Mouse (Mus musculus): Measurements from ENCODE around the gene Kdm2b. TPM values are rescaled to one million over a fixed set of nuclear protein-coding genes. Genes with fewer than 3 reads are reported as not detected.

Gene Kdm2b
- polyA plus RNA-seq, 1 experiment: 2.1 TPM

- TF ChIP-seq TAL1 (IDR thresholded peaks at IDR 0.05; ENCODE audit: low read length): no peak
- no peak for TF ChIP-seq GATA1 (IDR thresholded peaks at IDR 0.05; ENCODE audit: low read length)
- no peaks in the 10 kb centered on the region for H3K9me3 ChIP-seq (ENCODE audit: control insufficient read depth, low read length)
- no peak overlapping the region for H3K4me3 ChIP-seq (replicated peaks)
- H3K4me1 ChIP-seq (ENCODE audit: control insufficient read depth): peaks cover 66% of the 10 kb centered on the region
- H3K36me3 ChIP-seq (ENCODE audit: control insufficient read depth): 0 out of 2 replicates have a peak, but pooled peaks cover 2% of the 10 kb centered on the region
- no peaks in the 10 kb centered on the region for H3K27me3 ChIP-seq (ENCODE audit: control insufficient read depth)
Measured at GRCm38 (mm10) chr5:122898153-122898552, 91.5 kb downstream of the Kdm2b start.

GRCm38 (mm10) chr5:122894821-122895220, 94.8 kb downstream of the Kdm2b start:
- Histone ChIP-seq H3K36me3 (ENCODE audit: control insufficient read depth) (0 out of 2 replicates have a peak, but pooled peaks cover 2% of the 10 kb centered on the region), H3K4me3 (replicated peaks) (no peak overlapping the region), H3K4me1 (ENCODE audit: control insufficient read depth) (peaks cover 36% of the 10 kb centered on the region), H3K9me3 (ENCODE audit: control insufficient read depth, low read length) (no peaks in the 10 kb centered on the region), H3K27me3 (ENCODE audit: control insufficient read depth) (no peaks in the 10 kb centered on the region)
- TF ChIP-seq GATA1 (IDR thresholded peaks at IDR 0.05; ENCODE audit: low read length) (no peak), TAL1 (IDR thresholded peaks at IDR 0.05; ENCODE audit: low read length) (no peak)

DNA sequence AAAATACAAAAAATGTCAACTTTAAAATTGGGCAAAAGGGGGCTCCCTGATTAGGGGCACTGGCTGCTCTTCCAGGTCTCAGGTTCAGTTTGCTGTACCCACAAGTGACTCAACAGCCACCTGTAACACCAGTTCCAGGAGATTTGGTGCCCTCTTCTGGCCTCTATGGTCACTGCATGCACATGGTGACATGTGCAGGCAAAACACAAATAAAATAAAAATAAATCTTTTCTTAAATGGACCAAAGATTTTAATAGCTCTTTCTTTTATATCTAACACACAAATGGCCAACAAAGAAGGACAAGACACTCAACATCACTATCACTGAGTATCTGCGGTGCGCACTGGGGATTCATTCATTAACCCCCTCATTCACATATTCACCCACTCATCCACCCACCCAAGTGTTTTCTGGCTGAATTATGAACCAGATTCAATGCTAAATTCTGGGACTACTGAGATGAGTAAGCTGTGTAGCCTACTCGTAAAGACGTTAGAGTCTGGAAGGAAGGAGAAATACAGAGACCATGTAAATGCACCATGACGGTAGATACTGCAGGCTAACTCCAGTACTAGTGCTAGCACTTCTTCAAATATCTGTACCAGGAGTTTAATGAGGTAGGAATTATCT, 95.5 kb downstream of the Kdm2b start:
- Histone ChIP-seq H3K9me3 (ENCODE audit: control insufficient read depth, low read length) (no peaks in the 10 kb centered on the region), H3K4me3 (replicated peaks) (no peak overlapping the region), H3K27me3 (ENCODE audit: control insufficient read depth) (no peaks in the 10 kb centered on the region), H3K36me3 (ENCODE audit: control insufficient read depth) (0 out of 2 replicates have a peak, but pooled peaks cover 2% of the 10 kb centered on the region), H3K4me1 (ENCODE audit: control insufficient read depth) (peaks cover 29% of the 10 kb centered on the region)
- TF ChIP-seq TAL1 (IDR thresholded peaks at IDR 0.05; ENCODE audit: low read length): no peak
- no peak for TF ChIP-seq GATA1 (IDR thresholded peaks at IDR 0.05; ENCODE audit: low read length)

DNA sequence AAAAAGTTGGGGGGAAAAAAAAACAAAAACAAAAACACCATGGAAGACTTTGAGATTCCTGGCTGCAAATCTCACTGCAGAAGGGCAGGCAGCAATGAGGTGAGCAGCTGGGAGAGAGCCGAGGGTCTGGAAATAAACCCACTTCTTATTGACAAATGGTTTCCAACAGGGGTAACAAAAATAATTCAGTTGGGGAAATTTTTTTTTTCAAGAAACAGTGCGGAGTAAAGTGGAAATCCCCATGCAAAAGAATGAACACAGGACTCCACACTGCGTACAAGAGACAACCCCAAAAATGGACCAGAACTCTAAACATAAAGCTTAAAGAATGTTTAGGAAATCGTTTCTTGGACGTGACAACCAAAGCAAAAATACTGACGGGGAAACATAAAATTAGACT, 96.4 kb downstream of the Kdm2b start:
- Histone ChIP-seq H3K27me3 (ENCODE audit: control insufficient read depth) (no peaks in the 10 kb centered on the region), H3K4me3 (replicated peaks) (no peak overlapping the region), H3K9me3 (ENCODE audit: control insufficient read depth, low read length) (no peaks in the 10 kb centered on the region), H3K4me1 (ENCODE audit: control insufficient read depth) (peaks cover 24% of the 10 kb centered on the region), H3K36me3 (ENCODE audit: control insufficient read depth) (peaks cover 7% of the 10 kb centered on the region)
- TF ChIP-seq TAL1 (IDR thresholded peaks at IDR 0.05; ENCODE audit: low read length) (no peak), GATA1 (IDR thresholded peaks at IDR 0.05; ENCODE audit: low read length) (no peak)

- Histone ChIP-seq H3K36me3 (ENCODE audit: control insufficient read depth) (peaks cover 15% of the 10 kb centered on the region), H3K27me3 (ENCODE audit: control insufficient read depth) (no peaks in the 10 kb centered on the region), H3K4me1 (ENCODE audit: control insufficient read depth) (peaks cover 8% of the 10 kb centered on the region), H3K9me3 (ENCODE audit: control insufficient read depth, low read length) (no peaks in the 10 kb centered on the region), H3K4me3 (replicated peaks) (no peak overlapping the region)
- TF ChIP-seq TAL1 (IDR thresholded peaks at IDR 0.05; ENCODE audit: low read length): no peak
- TF ChIP-seq GATA1 (IDR thresholded peaks at IDR 0.05; ENCODE audit: low read length): no peak
Measured at GRCm38 (mm10) chr5:122890396-122890795, 99.2 kb downstream of the Kdm2b start.

- no peak overlapping the region for H3K4me3 ChIP-seq (replicated peaks)
- peaks cover 4% of the 10 kb centered on the region for H3K4me1 ChIP-seq (ENCODE audit: control insufficient read depth)
- no peak for TF ChIP-seq TAL1 (IDR thresholded peaks at IDR 0.05; ENCODE audit: low read length)
- TF ChIP-seq GATA1 (IDR thresholded peaks at IDR 0.05; ENCODE audit: low read length): no peak
- H3K36me3 ChIP-seq (ENCODE audit: control insufficient read depth): peaks cover 15% of the 10 kb centered on the region
- H3K9me3 ChIP-seq (ENCODE audit: control insufficient read depth, low read length): no peaks in the 10 kb centered on the region
- H3K27me3 ChIP-seq (ENCODE audit: control insufficient read depth): no peaks in the 10 kb centered on the region
Measured at GRCm38 (mm10) chr5:122888612-122889214, 100.9 kb downstream of the Kdm2b start.

DNA sequence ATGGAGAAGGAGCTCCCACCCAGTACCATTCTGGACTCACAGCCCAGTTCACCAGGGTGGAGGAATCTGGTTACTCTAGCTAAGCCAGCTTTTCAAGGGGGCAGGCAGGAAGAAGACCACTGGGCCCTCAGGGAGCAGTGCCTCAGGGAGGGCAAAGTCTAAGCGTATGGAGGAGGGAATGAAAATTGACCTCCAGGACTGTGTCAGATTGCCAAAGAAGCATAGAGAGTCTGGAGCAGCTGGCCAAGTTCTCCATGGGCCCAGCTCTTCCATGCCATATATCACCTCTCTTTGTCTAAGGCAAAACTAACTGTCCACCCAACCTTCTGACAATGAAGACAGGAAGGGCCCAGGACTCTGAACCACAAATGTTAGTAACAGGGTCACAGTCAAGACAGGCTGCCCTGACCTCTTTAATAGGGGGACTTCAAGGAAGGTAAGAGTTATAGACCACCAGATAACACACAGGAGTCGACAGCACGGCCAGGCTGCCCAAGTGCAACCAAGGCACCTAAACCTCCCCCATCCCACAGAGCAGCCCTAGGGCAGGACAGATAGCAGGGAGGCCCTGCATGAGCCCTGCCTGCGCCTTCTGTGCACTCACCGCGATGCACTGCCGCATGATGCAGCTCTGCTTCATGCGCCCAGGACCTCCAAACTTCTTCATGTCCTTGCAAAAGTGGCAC, 101.6 kb downstream of the Kdm2b start:
- no peaks in the 10 kb centered on the region for H3K9me3 ChIP-seq (ENCODE audit: control insufficient read depth, low read length)
- no peak for TF ChIP-seq GATA1 (IDR thresholded peaks at IDR 0.05; ENCODE audit: low read length)
- no peak for TF ChIP-seq TAL1 (IDR thresholded peaks at IDR 0.05; ENCODE audit: low read length)
- no peak overlapping the region for H3K4me3 ChIP-seq (replicated peaks)
- H3K4me1 ChIP-seq (ENCODE audit: control insufficient read depth): peaks cover 4% of the 10 kb centered on the region
- no peaks in the 10 kb centered on the region for H3K27me3 ChIP-seq (ENCODE audit: control insufficient read depth)
- peaks cover 17% of the 10 kb centered on the region for H3K36me3 ChIP-seq (ENCODE audit: control insufficient read depth)

DNA sequence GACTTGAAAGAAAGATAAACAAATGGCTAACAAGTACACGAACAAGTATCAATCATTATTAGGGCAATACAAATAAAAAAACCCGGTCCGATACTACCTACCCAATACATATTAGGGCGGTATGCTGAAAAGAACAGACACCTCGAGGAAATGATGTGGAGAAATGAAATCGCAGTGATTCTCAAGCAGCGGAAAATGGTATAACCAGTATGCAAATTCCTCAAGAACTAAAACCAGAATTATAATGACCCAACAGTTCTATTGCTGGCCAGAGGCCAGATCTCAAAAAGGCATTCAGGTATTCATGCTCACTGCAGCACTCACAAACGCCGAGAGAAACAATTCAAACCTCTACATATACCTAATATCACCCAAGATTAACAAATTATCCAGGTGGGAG, 102.6 kb downstream of the Kdm2b start:
- TF ChIP-seq GATA1 (IDR thresholded peaks at IDR 0.05; ENCODE audit: low read length): no peak
- Histone ChIP-seq H3K27me3 (ENCODE audit: control insufficient read depth) (no peaks in the 10 kb centered on the region), H3K36me3 (ENCODE audit: control insufficient read depth) (peaks cover 25% of the 10 kb centered on the region), H3K4me3 (replicated peaks) (no peak overlapping the region), H3K4me1 (ENCODE audit: control insufficient read depth) (peaks cover 4% of the 10 kb centered on the region), H3K9me3 (ENCODE audit: control insufficient read depth, low read length) (no peaks in the 10 kb centered on the region)

GRCm38 (mm10) chr5:122884594-122885348, 104.9 kb downstream of the Kdm2b start:
- Histone ChIP-seq H3K27me3 (ENCODE audit: control insufficient read depth) (no peaks in the 10 kb centered on the region), H3K4me1 (ENCODE audit: control insufficient read depth) (peaks cover 4% of the 10 kb centered on the region), H3K36me3 (ENCODE audit: control insufficient read depth) (peaks cover 48% of the 10 kb centered on the region), H3K4me3 (replicated peaks) (no peak overlapping the region), H3K9me3 (ENCODE audit: control insufficient read depth, low read length) (no peaks in the 10 kb centered on the region)
- TF ChIP-seq TAL1 (IDR thresholded peaks at IDR 0.05; ENCODE audit: low read length) (no peak), GATA1 (IDR thresholded peaks at IDR 0.05; ENCODE audit: low read length) (no peak)

Data from erythroblast, embryonic 14.5 days (primary cell).